Mouse (Mus musculus) embryonic facial prominence, embryonic 11.5 days (tissue): ENCODE results near the gene Fxr2. TPM values are rescaled to one million over a fixed set of nuclear protein-coding genes. Genes with fewer than 3 reads are reported as not detected.

Experiments used
- microRNA counts: library from miRNA; unstranded; fragments of <30 nt; microRNA quantifications from one replicate; lab custom pipeline; 2016
- microRNA-seq: library from miRNA; unstranded; fragments of <30 nt; microRNA quantifications from one replicate; pipeline ENCODE4, GENCODE M21; 2016; ENCODE audit warnings: borderline number of aligned reads
- polyA plus RNA-seq: library from polyadenylated mRNA; unstranded; fragments of >200 nt; fragmentation: Nextera tagmentation; extraction: Ambion mirVana; gene quantifications from 2 replicates; pipeline ENCODE4 v1.2.1, GENCODE M21; 2014

Gene Fxr2
- polyA plus RNA-seq, 1 experiment from 2014 or later = 24.3 TPM

MicroRNAs within 50 kb of the gene (microRNA counts, 519-probe panel; counts per million panel counts)
- microRNA mmu-miR-1934 (lab: Ali Mortazavi, UCI) (not detected), microRNA mmu-miR-467f (lab: Ali Mortazavi, UCI) (2,318 counts per million, percentile 18 among the panel's probes with 10 or more counts)

Small RNA genes lying within 50 kb of the gene (microRNA-seq; reads per million reads assigned to microRNA genes)
- 3.8 reads per million for gene Mir1934
- not detected for gene Mir467f

Other genes with a start within 250 kb of the Fxr2 start
- gene Naa38, start 237.5 kb upstream of the Fxr2 start, polyA plus RNA-seq = 123 and 135 TPM in 2 replicates
- gene Cyb5d1, start 237.4 kb upstream of the Fxr2 start, polyA plus RNA-seq = 33.3 TPM in 2 replicates
- gene Tmem88, start 234.8 kb upstream of the Fxr2 start, polyA plus RNA-seq = 13.6 and 18.1 TPM in 2 replicates
- 25.9 and 26.2 TPM in 2 replicates for gene Kdm6b, start 219.3 kb upstream of the Fxr2 start, polyA plus RNA-seq
- gene Dnah2, start 83.9 kb upstream of the Fxr2 start, polyA plus RNA-seq = 1.5 and 2.1 TPM in 2 replicates
- gene Efnb3, start 72.8 kb upstream of the Fxr2 start, polyA plus RNA-seq = 11.2 and 11.3 TPM in 2 replicates
- 40.2 and 40.9 TPM in 2 replicates for gene Wrap53, start 52.7 kb upstream of the Fxr2 start, polyA plus RNA-seq
- 200 and 215 TPM in 2 replicates for gene Trp53, start 52.6 kb upstream of the Fxr2 start, polyA plus RNA-seq
- 5.2 and 6.0 TPM in 2 replicates for gene Atp1b2, start 27.0 kb upstream of the Fxr2 start, polyA plus RNA-seq
- gene Shbg, start 15.1 kb upstream of the Fxr2 start, polyA plus RNA-seq = 0.14 TPM in 1 of 2 replicates, not detected in the other
- gene Sat2, start 11.0 kb upstream of the Fxr2 start, polyA plus RNA-seq = 15.0 and 19.4 TPM in 2 replicates
- gene Sox15, start 22.3 kb downstream of the Fxr2 start, polyA plus RNA-seq = not detected in 2 replicates
- gene Mpdu1, start 29.7 kb downstream of the Fxr2 start, polyA plus RNA-seq = 25.9 and 28.0 TPM in 2 replicates
- gene Cd68, start 33.2 kb downstream of the Fxr2 start, polyA plus RNA-seq = 5.5 and 7.6 TPM in 2 replicates
- 959 and 1,000 TPM in 2 replicates for gene Eif4a1, start 39.4 kb downstream of the Fxr2 start, polyA plus RNA-seq
- 106 and 108 TPM in 2 replicates for gene Senp3, start 49.1 kb downstream of the Fxr2 start, polyA plus RNA-seq
- 0.24 and 0.42 TPM in 2 replicates for gene Tnfsf13, start 52.8 kb downstream of the Fxr2 start, polyA plus RNA-seq
- gene Tnfsf12, start 62.9 kb downstream of the Fxr2 start, polyA plus RNA-seq = 3.6 and 4.3 TPM in 2 replicates
- 1.2 and 1.5 TPM in 2 replicates for gene Tnfsfm13, start 63.1 kb downstream of the Fxr2 start, polyA plus RNA-seq
- gene Polr2a, start 125.6 kb downstream of the Fxr2 start, polyA plus RNA-seq = 51.4 and 56.5 TPM in 2 replicates
- gene Slc35g3, start 129.0 kb downstream of the Fxr2 start, polyA plus RNA-seq = 0.18 TPM in 1 of 2 replicates, not detected in the other
- gene Zbtb4, start 132.9 kb downstream of the Fxr2 start, polyA plus RNA-seq = 1.1 and 1.2 TPM in 2 replicates
- 3.0 and 3.6 TPM in 2 replicates for gene Chrnb1, start 163.0 kb downstream of the Fxr2 start, polyA plus RNA-seq
- 0.92 and 0.97 TPM in 2 replicates for gene Fgf11, start 168.9 kb downstream of the Fxr2 start, polyA plus RNA-seq
- gene Tmem102, start 172.6 kb downstream of the Fxr2 start, polyA plus RNA-seq = 2.1 and 2.8 TPM in 2 replicates
- gene Gm39566, start 182.3 kb downstream of the Fxr2 start, polyA plus RNA-seq = not detected in 2 replicates
- not detected in 2 replicates for gene Spem2, start 185.5 kb downstream of the Fxr2 start, polyA plus RNA-seq
- 0.27 TPM in 1 of 2 replicates, not detected in the other for gene Spem1, start 189.2 kb downstream of the Fxr2 start, polyA plus RNA-seq
- gene Nlgn2, start 204.8 kb downstream of the Fxr2 start, polyA plus RNA-seq = 8.2 and 9.1 TPM in 2 replicates
- 294 and 335 TPM in 2 replicates for gene Tmem256, start 205.5 kb downstream of the Fxr2 start, polyA plus RNA-seq
- 90.0 and 102 TPM in 2 replicates for gene Plscr3, start 213.4 kb downstream of the Fxr2 start, polyA plus RNA-seq
- 1.1 and 1.9 TPM in 2 replicates for gene Tnk1, start 225.7 kb downstream of the Fxr2 start, polyA plus RNA-seq
- not detected in 2 replicates for gene Tmem95, start 245.0 kb downstream of the Fxr2 start, polyA plus RNA-seq
- 3.2 and 3.5 TPM in 2 replicates for gene Kctd11, start 248.4 kb downstream of the Fxr2 start, polyA plus RNA-seq